Comparison of ENCODE assay signal across 33 mouse cellular contexts in the genomic region with DNA sequence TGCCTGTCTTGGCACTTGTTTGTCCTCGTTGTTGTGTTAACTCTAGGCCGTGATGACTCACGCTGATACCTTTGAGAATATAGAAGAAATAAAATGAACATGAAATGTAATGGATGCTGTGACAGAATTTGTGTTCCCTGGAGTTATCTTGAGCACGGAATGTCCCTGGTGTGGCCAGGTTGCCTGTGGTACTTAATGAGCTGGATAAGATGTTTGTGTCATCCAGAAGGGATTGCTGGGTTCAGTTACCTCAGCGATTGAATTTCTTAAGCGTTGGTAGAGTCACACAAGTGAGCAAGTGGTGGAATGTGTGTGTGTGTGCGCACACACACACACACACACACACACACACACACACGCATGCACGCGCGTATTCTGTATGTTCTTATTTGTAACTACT.
"Had no signal": no experiment of that assay in that cellular context is flagged by ENCODE, and none has a peak within 500 bp of the region (broad histone marks: within the 10 kb centered on the region; RNA-seq: fewer than 3 reads in every experiment).

No protein-coding gene starts in this region.

- H3K27ac ChIP-seq: heart, embryonic 10.5 days; heart, embryonic 13.5 days; heart, embryonic 15.5 days; hindbrain, embryonic 12.5 days; hindbrain, embryonic 13.5 days; hindbrain, embryonic 14.5 days; hindbrain, embryonic 15.5 days; hindbrain, postnatal 0 days; intestine, embryonic 15.5 days; kidney, embryonic 15.5 days; layer of hippocampus, adult 2 months; left cerebral cortex, adult 2 months had no signal

- DNase-seq: heart, postnatal 10 days; heart, postnatal 14 days; heart, postnatal 36 days; heart, postnatal 4 days; kidney, adult 11 months; kidney, adult 18-20 months; kidney, adult 2 months; kidney, adult 8-10 months; kidney, adult 9 months; kidney, postnatal 10 days; kidney, postnatal 14 days; kidney, postnatal 25 days; kidney, postnatal 36 days; layer of hippocampus, adult 9-11 months had no signal

- H3K9ac ChIP-seq: heart, embryonic 12.5 days; heart, embryonic 13.5 days; heart, embryonic 15.5 days; hindbrain, embryonic 12.5 days; hindbrain, embryonic 13.5 days; hindbrain, embryonic 14.5 days; hindbrain, embryonic 15.5 days; intestine, embryonic 15.5 days; kidney, embryonic 15.5 days had no signal

- H3K4me3 ChIP-seq: heart, embryonic 10.5 days; heart, embryonic 12.5 days; heart, embryonic 13.5 days; heart, embryonic 15.5 days; hindbrain, embryonic 10.5 days; hindbrain, embryonic 12.5 days; hindbrain, embryonic 13.5 days; hindbrain, embryonic 15.5 days; intestine, embryonic 15.5 days; kidney, embryonic 15.5 days; layer of hippocampus, adult 2 months; left cerebral cortex, adult 2 months had no signal

- H3K9me3 ChIP-seq: heart, embryonic 10.5 days; heart, embryonic 12.5 days; heart, embryonic 13.5 days; heart, embryonic 15.5 days; hindbrain, embryonic 10.5 days; hindbrain, embryonic 12.5 days; hindbrain, embryonic 13.5 days; hindbrain, embryonic 15.5 days; intestine, embryonic 15.5 days; kidney, embryonic 15.5 days had no signal

- H3K4me1 ChIP-seq: heart, embryonic 12.5 days; heart, embryonic 15.5 days; hindbrain, embryonic 13.5 days; intestine, embryonic 15.5 days had no signal

- H3K36me3 ChIP-seq: heart, embryonic 10.5 days; heart, embryonic 12.5 days; heart, embryonic 13.5 days; heart, embryonic 15.5 days; hindbrain, embryonic 10.5 days; hindbrain, embryonic 12.5 days; hindbrain, embryonic 13.5 days; hindbrain, embryonic 15.5 days; intestine, embryonic 15.5 days; kidney, embryonic 15.5 days had no signal

- H3K27me3 ChIP-seq: heart, embryonic 12.5 days; heart, embryonic 13.5 days; heart, embryonic 15.5 days; hindbrain, embryonic 12.5 days; hindbrain, embryonic 13.5 days; hindbrain, embryonic 15.5 days; intestine, embryonic 15.5 days; kidney, embryonic 15.5 days had no signal

- H3K4me2 ChIP-seq: heart, embryonic 11.5 days; heart, embryonic 12.5 days; heart, embryonic 13.5 days; heart, embryonic 15.5 days; hindbrain, embryonic 12.5 days; hindbrain, embryonic 13.5 days; hindbrain, embryonic 14.5 days; hindbrain, embryonic 15.5 days; intestine, embryonic 15.5 days; kidney, embryonic 15.5 days had no signal

- ATAC-seq: hindbrain, embryonic 16.5 days; hindbrain, postnatal 0 days; inflammation-experienced regulatory T-cells, adult 6 months; intestine, embryonic 15.5 days; intestine, embryonic 16.5 days; intestine, postnatal 0 days had no signal
